Mouse (Mus musculus) midbrain, postnatal 0 days (tissue): ENCODE results near the gene Cftr. TPM values are rescaled to one million over a fixed set of nuclear protein-coding genes. Genes with fewer than 3 reads are reported as not detected.

ENCODE experiments used
- ATAC-seq: fragments of 200-750 bp; cut with Nextera tagmentation; 2 replicates; pipeline ENCODE4 v1.8.0; 2017; ENCODE audit warnings: moderate number of reproducible peaks, mild to moderate bottlenecking, moderate TSS enrichment, moderate library complexity; ENCODE audit not compliant: low FRiP score
- DNase-seq: peaks from one replicate; pipeline ENCODE4 v3.0.0-alpha.2; 2015; ENCODE audit warnings: low spot score
- H3K27ac ChIP-seq: fragments of 300-500 bp; sonication (generic); 2 replicates; pipeline ENCODE4 v1.5.1; 2014; ENCODE audit warnings: low read depth, mild to moderate bottlenecking, low read length, mixed read lengths
- H3K27me3 ChIP-seq: fragments of 300-500 bp; sonication (generic); 2 replicates; pipeline ENCODE4 v1.6.1; 2014; ENCODE audit warnings: low read length, control low read depth, mixed read lengths; ENCODE audit not compliant: insufficient read depth
- H3K36me3 ChIP-seq: fragments of 300-500 bp; sonication (generic); 2 replicates; pipeline ENCODE4 v1.6.1; 2014; ENCODE audit warnings: low read length, control low read depth, mixed read lengths; ENCODE audit not compliant: insufficient read depth
- H3K4me1 ChIP-seq: fragments of 300-500 bp; sonication (generic); 2 replicates; pipeline ENCODE4 v1.6.1; 2014; ENCODE audit warnings: mild to moderate bottlenecking, control low read depth, antibody characterized with exemption, low read length, mixed read lengths; ENCODE audit not compliant: insufficient read depth
- H3K4me2 ChIP-seq: fragments of 300-500 bp; sonication (generic); 2 replicates; pipeline ENCODE4 v1.6.1; 2014; ENCODE audit warnings: low read depth, mild to moderate bottlenecking, low read length, mixed read lengths; ENCODE audit not compliant: poor library complexity, severe bottlenecking
- H3K4me3 ChIP-seq: fragments of 300-500 bp; sonication (generic); 2 replicates; pipeline ENCODE4 v1.5.1; 2014; ENCODE audit warnings: low read depth, mild to moderate bottlenecking, low read length, moderate library complexity
- H3K9ac ChIP-seq: fragments of 300-500 bp; sonication (generic); replicated peaks from 2 replicates; pipeline ENCODE4 v1.6.1; 2014; ENCODE audit warnings: mild to moderate bottlenecking, low read length, moderate library complexity, mixed read lengths; ENCODE audit not compliant: poor library complexity, severe bottlenecking
- H3K9me3 ChIP-seq: fragments of 300-500 bp; sonication (generic); 2 replicates; pipeline ENCODE4 v1.6.1; 2016; ENCODE audit warnings: low read length, control low read depth
- CTCF ChIP-seq: IDR thresholded peaks from 2 replicates; pipeline ENCODE4 v1.5.1; 2016; ENCODE audit warnings: antibody characterized with exemption, mild to moderate bottlenecking
- WGBS: fragments of 180-500 bp; shearing (Covaris S2); extraction: QIAGEN DNeasy Blood & Tissue Kit; methylation state at CpG from one replicate; pipeline ENCODE4 v1.1.7; 2014; 5-methylcytosine and 5-hydroxymethylcytosine counted together
- polyA plus RNA-seq: library from polyadenylated mRNA; unstranded; fragments of >200 nt; fragmentation: Nextera tagmentation; extraction: Ambion mirVana; gene quantifications from 2 replicates; pipeline ENCODE4 v1.2.1, GENCODE M21; 2015
- total RNA-seq: library from RNA; depleted of rRNA; stranded (reverse); fragments of >200 nt; gene quantifications from 2 replicates; pipeline ENCODE4 v1.2.3, GENCODE M21; 2014

The Cftr gene
- total and polyA plus RNA-seq, 2 experiments from 2014 or later, result 0.58 to 1.6 TPM

DNA sequence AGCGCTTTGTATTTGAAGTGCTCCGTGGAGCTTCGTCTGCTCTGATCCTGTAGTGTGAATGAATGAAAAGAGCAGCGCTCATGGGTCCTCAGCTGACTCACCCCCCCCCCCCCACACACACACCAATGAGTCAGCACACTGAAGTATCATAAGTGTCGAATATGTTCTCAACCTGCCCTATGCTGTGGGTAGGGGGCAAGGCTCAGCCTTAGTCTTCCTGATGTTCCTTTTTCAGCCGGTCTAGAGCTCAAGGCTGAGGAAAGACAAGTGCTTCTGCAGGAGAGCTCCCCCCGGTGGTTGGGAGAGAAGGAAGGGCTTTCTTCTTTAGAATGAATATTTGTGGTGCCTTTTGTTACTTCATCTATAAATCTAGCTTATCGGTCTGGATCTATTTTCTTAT lies 1.1 kb downstream of the Cftr start:
- Histone ChIP-seq H3K36me3 (no peaks in the 10 kb centered on the region), H3K4me2 (0 out of 2 replicates have a peak overlapping the region, but pooled peaks have one; percentile 6), H3K4me1 (no peaks in the 10 kb centered on the region), H3K27ac (no peak overlapping the region), H3K4me3 (no peak overlapping the region), H3K9me3 (no peaks in the 10 kb centered on the region), H3K27me3 (no peaks in the 10 kb centered on the region), H3K9ac (no peak overlapping the region)
- peak; percentile 42 for TF ChIP-seq CTCF
- DNase-seq (no peak), ATAC-seq (peak; percentile 60; the same call in 1 of the 2 replicates)
- 50% methylated on average over 8 of the region's 8 CpGs for WGBS

DNA sequence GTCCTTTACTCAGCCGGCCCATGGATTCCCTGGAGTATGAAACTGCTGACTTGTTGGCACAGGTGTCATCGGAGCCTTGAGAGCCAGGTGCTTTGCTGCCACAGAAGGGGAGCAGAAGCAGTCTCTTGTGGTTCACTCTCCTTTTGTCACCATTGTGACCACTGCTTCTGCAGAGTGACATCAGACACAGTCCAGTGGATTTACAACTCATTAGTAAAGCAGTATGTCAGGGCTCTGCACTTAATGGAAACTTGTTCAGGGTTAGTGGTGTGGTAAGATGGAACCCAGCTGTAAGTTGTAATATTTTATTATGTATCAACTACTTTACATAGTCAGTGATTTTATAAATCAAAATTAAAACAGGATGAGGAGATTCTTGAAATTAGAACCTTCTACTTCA lies 7.0 kb downstream of the Cftr start:
- DNase-seq (no peak), ATAC-seq (no peak)
- H3K36me3 ChIP-seq, result no peaks in the 10 kb centered on the region
- no peak overlapping the region for H3K4me2 ChIP-seq
- WGBS, result 74% methylated on average over 2 of the region's 2 CpGs
- no peak overlapping the region for H3K4me3 ChIP-seq
- H3K9me3 ChIP-seq, result no peaks in the 10 kb centered on the region
- no peak for TF ChIP-seq CTCF
- no peaks in the 10 kb centered on the region for H3K4me1 ChIP-seq
- H3K27ac ChIP-seq, result no peak overlapping the region
- H3K9ac ChIP-seq, result no peak overlapping the region
- H3K27me3 ChIP-seq, result no peaks in the 10 kb centered on the region

DNA sequence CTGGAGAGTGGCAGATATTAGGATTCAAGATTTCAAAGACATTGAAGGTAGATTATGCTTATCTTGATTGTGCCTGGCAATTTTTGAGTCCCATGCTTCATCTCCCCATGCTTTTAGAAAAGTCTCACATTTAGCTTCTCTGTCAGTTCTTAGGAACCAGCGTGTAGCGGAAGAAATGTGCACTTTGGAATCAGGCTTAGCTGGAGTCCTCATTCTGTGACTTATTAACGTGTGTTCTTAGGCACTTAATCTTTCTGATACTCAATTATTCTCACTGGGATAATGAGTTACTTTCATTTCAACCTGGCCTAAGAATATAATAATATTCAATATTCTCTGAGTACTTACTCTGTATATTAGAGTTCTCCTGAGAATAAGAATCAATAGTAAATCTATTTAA lies 10.2 kb downstream of the Cftr start:
- H3K9me3 ChIP-seq, result no peaks in the 10 kb centered on the region
- H3K4me2 ChIP-seq, result no peak overlapping the region
- H3K4me1 ChIP-seq, result no peaks in the 10 kb centered on the region
- TF ChIP-seq CTCF, result no peak
- H3K4me3 ChIP-seq, result no peak overlapping the region
- H3K36me3 ChIP-seq, result no peaks in the 10 kb centered on the region
- no peaks in the 10 kb centered on the region for H3K27me3 ChIP-seq
- DNase-seq, result no peak
- no peak for ATAC-seq
- no peak overlapping the region for H3K9ac ChIP-seq
- no peak overlapping the region for H3K27ac ChIP-seq
- 58% methylated on average over 3 of the region's 3 CpGs for WGBS

DNA sequence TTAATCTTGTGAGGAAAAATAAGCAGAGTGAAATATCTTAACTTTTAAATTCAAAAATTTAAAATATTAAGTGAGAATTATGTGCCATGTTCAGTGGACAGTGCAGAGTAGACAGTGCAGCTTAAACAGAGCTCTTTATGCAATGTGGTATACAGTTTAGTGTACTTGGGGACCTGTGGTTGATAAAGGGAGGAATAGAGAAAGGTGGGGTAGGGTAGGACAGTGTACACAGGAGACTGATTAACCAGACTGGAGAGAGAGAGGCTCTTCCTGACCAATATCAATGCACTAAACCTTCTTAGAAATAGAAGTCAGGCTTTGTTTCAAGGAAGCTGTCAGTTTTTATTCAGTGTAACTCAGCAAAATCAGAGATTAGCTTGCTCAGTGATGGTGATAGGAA lies 12.4 kb downstream of the Cftr start:
- H3K27ac ChIP-seq, result no peak overlapping the region
- no peak for DNase-seq
- H3K9me3 ChIP-seq, result no peaks in the 10 kb centered on the region
- H3K36me3 ChIP-seq, result no peaks in the 10 kb centered on the region
- no peak for TF ChIP-seq CTCF
- H3K4me3 ChIP-seq, result no peak overlapping the region
- no peaks in the 10 kb centered on the region for H3K27me3 ChIP-seq
- no peak overlapping the region for H3K4me2 ChIP-seq
- ATAC-seq, result no peak
- no peaks in the 10 kb centered on the region for H3K4me1 ChIP-seq
- no peak overlapping the region for H3K9ac ChIP-seq

DNA sequence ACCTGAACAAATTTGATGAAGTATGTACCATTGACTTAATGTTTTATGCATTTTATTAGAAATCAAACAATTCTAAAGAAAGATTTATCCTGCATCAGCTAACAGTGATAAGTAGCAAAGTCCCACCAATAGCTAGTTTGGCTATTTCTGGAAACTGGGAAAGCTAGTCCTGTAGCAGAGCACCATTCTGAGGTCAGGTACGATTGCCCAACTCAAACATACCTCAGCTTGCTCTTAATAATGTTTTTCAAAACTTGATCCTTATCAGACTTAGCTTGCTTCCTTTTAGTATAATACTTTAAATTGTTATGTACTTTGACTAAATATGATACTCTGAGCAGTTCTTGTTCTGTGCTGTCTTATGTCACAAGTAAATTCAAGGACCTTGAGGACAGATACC lies 50.2 kb downstream of the Cftr start:
- Histone ChIP-seq H3K4me1 (no peaks in the 10 kb centered on the region), H3K9me3 (no peaks in the 10 kb centered on the region), H3K4me2 (no peak overlapping the region), H3K4me3 (no peak overlapping the region), H3K9ac (no peak overlapping the region), H3K27ac (no peak overlapping the region), H3K36me3 (no peaks in the 10 kb centered on the region), H3K27me3 (no peaks in the 10 kb centered on the region)
- 84% methylated on average over 1 of the region's 1 CpGs for WGBS
- ATAC-seq (no peak), DNase-seq (no peak)
- TF ChIP-seq CTCF, result no peak

DNA sequence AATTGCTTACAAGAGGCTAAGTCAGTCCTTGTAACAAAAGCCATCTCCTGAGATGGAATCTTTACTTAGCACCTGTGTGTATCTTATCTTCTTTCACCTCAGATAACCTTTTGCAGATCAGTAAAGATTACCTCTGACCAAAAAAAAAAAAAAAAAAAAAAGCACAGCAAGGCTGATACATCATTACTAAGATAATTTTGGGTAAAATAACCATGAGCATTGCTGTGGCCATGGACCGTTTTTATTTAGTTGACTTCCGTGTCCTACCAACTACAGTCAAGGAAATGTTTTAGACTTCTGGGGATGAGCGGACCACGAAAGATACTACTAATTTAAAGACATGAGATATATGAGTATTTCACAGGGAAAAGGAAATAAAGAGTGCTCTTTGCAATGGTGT lies 52.7 kb downstream of the Cftr start:
- H3K4me2 ChIP-seq, result no peak overlapping the region
- H3K4me3 ChIP-seq, result no peak overlapping the region
- no peaks in the 10 kb centered on the region for H3K4me1 ChIP-seq
- H3K36me3 ChIP-seq, result no peaks in the 10 kb centered on the region
- DNase-seq, result no peak
- no peak overlapping the region for H3K9ac ChIP-seq
- H3K9me3 ChIP-seq, result no peaks in the 10 kb centered on the region
- H3K27me3 ChIP-seq, result no peaks in the 10 kb centered on the region
- no peak for ATAC-seq
- no peak overlapping the region for H3K27ac ChIP-seq
- TF ChIP-seq CTCF, result no peak
- WGBS, result 92% methylated on average over 4 of the region's 4 CpGs
